Mouse (Mus musculus) forebrain, embryonic 13.5 days (tissue): ENCODE results near the gene Hoxd8. TPM values are rescaled to one million over a fixed set of nuclear protein-coding genes. Genes with fewer than 3 reads are reported as not detected.

Experiments
- ATAC-seq: fragments of 200-750 bp; cut with Nextera tagmentation; 2 replicates; pipeline ENCODE4 v1.8.0; 2017
- H3K27ac ChIP-seq: fragments of 300-500 bp; sonication (generic); 2 replicates; pipeline ENCODE4 v1.5.1; 2015; ENCODE audit warnings: inconsistent platforms, mild to moderate bottlenecking, moderate library complexity
- H3K27me3 ChIP-seq: fragments of 300-500 bp; sonication (generic); 2 replicates; pipeline ENCODE4 v1.6.1; 2015; ENCODE audit warnings: mild to moderate bottlenecking, inconsistent platforms
- H3K36me3 ChIP-seq: fragments of 300-500 bp; sonication (generic); 2 replicates; pipeline ENCODE4 v1.6.1; 2015; ENCODE audit warnings: mild to moderate bottlenecking, inconsistent platforms; ENCODE audit not compliant: poor library complexity, severe bottlenecking
- H3K4me1 ChIP-seq: fragments of 300-500 bp; sonication (generic); 2 replicates; pipeline ENCODE4 v1.6.1; 2015; ENCODE audit warnings: inconsistent platforms
- H3K4me2 ChIP-seq: fragments of 300-500 bp; sonication (generic); 2 replicates; pipeline ENCODE4 v1.6.1; 2015; ENCODE audit warnings: inconsistent platforms, mild to moderate bottlenecking, moderate library complexity
- H3K4me3 ChIP-seq: fragments of 300-500 bp; sonication (generic); 2 replicates; pipeline ENCODE4 v1.5.1; 2015; ENCODE audit warnings: mild to moderate bottlenecking, inconsistent platforms
- H3K9ac ChIP-seq: fragments of 300-500 bp; sonication (generic); 2 replicates; pipeline ENCODE4 v1.6.1; 2015; ENCODE audit warnings: mild to moderate bottlenecking, inconsistent platforms
- H3K9me3 ChIP-seq: fragments of 300-500 bp; sonication (generic); replicated peaks from 2 replicates; pipeline ENCODE4 v1.6.1; 2016; ENCODE audit warnings: inconsistent platforms
- WGBS: fragments of 180-500 bp; shearing (Covaris S2); methylation state at CpG from one replicate; pipeline ENCODE4 v1.1.7; 2015; 5-methylcytosine and 5-hydroxymethylcytosine counted together
- polyA plus RNA-seq: library from polyadenylated mRNA; unstranded; fragments of >200 nt; fragmentation: Nextera tagmentation; extraction: Ambion mirVana; gene quantifications from 2 replicates; pipeline ENCODE4 v1.2.1, GENCODE M21; 2015

Hoxd8 gene
- polyA plus RNA-seq, 1 experiment from 2014 or later = not detected

GRCm38 (mm10) chr2:74671847-74672246 lies 32.6 kb upstream of the Hoxd8 start:
- H3K9me3 ChIP-seq = no peaks in the 10 kb centered on the region
- H3K4me2 ChIP-seq = no peak overlapping the region
- no peak overlapping the region for H3K4me3 ChIP-seq
- 5% methylated on average over 5 of the region's 5 CpGs for WGBS
- peaks cover 99% of the 10 kb centered on the region for H3K27me3 ChIP-seq
- ATAC-seq = no peak
- peaks cover 14% of the 10 kb centered on the region for H3K4me1 ChIP-seq
- H3K36me3 ChIP-seq = no peaks in the 10 kb centered on the region
- H3K27ac ChIP-seq = no peak overlapping the region
- no peak overlapping the region for H3K9ac ChIP-seq

DNA sequence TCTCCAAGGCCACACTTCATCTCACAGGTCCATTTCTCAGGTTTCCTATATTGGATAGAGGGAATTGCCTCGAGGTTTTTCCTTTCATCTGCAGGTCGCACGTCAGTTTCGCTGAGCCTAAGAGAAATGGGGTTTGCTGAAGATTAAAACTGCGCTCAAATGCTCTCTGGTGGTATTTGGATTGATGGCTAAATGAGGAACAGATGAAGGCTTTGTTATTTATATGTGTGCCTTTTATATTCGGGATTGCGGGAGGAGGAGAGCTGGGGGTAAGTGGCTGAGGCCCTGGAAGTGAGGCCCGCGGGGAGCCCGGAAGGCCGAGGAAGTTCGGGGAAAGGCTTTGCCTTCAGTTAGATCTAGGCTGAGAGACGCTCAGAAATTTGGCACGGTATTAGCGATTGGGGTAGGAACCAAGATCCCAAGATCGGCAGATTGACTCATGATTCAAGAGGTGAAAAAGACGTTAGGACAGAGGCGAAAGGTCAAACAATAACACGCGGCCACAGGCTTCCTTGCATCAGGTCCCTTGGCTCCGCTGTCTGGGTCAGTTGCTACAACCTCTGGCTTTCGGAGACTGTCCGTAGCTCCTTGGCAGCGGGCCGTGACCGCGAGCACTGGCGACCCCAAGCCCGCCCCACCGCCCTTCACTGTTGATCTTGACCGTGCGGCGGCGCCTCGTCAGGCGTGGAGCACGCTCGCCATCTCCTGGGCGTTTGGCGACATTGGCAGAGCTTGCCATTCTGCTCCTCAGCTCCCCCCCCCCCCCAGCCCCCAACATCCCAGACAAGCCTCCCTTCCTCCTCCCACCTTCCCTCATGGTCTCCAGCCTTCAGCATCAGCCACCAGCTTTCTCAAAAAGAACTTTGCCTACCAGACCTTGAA lies 31.7 kb upstream of the Hoxd8 start:
- peak overlapping the region; percentile 52 for H3K4me2 ChIP-seq
- peaks cover 14% of the 10 kb centered on the region for H3K4me1 ChIP-seq
- H3K27ac ChIP-seq = no peak overlapping the region
- 0 out of 2 replicates have a peak overlapping the region, but pooled peaks have one; percentile 8 for H3K4me3 ChIP-seq
- WGBS = 1% methylated on average over 38 of the region's 40 CpGs
- no peak overlapping the region for H3K9ac ChIP-seq
- no peaks in the 10 kb centered on the region for H3K36me3 ChIP-seq
- peak; percentile 41 for ATAC-seq
- peaks cover 99% of the 10 kb centered on the region for H3K27me3 ChIP-seq
- H3K9me3 ChIP-seq = no peaks in the 10 kb centered on the region

DNA sequence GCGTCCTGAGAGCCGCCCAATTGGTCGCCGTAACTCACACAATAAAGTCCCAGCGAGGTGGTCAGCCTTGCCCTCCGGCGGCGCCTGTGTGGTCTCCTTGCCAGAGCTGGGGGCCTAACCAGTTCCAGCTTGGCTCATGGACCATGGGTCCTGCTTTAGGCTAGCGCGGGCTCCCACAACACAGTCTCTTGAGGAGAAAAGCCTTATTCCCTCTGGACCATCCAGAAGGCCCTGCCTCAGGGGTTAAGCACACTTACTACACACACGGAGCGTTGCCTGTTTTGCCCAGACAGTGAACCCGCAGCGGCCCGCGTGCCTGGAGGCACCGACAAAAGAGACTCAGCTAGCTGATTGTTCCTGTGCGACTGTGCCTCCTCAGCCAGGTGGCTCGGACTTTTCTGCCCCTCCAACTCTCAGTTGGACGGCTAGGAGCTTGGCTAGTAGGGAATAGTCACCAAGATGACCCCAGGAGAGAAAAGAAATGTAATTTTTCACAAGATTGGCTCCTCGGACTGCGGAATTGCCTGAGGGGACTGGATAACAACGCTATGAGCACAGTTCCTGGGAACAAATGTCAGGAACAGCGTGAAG lies 30.5 kb upstream of the Hoxd8 start:
- H3K4me2 ChIP-seq = no peak overlapping the region
- H3K36me3 ChIP-seq = no peaks in the 10 kb centered on the region
- peaks cover 5% of the 10 kb centered on the region for H3K4me1 ChIP-seq
- H3K27me3 ChIP-seq = peaks cover 99% of the 10 kb centered on the region
- no peak overlapping the region for H3K9ac ChIP-seq
- no peak overlapping the region for H3K27ac ChIP-seq
- no peak overlapping the region for H3K4me3 ChIP-seq
- no peaks in the 10 kb centered on the region for H3K9me3 ChIP-seq
- ATAC-seq = no peak
- 1% methylated on average over 24 of the region's 24 CpGs for WGBS

DNA sequence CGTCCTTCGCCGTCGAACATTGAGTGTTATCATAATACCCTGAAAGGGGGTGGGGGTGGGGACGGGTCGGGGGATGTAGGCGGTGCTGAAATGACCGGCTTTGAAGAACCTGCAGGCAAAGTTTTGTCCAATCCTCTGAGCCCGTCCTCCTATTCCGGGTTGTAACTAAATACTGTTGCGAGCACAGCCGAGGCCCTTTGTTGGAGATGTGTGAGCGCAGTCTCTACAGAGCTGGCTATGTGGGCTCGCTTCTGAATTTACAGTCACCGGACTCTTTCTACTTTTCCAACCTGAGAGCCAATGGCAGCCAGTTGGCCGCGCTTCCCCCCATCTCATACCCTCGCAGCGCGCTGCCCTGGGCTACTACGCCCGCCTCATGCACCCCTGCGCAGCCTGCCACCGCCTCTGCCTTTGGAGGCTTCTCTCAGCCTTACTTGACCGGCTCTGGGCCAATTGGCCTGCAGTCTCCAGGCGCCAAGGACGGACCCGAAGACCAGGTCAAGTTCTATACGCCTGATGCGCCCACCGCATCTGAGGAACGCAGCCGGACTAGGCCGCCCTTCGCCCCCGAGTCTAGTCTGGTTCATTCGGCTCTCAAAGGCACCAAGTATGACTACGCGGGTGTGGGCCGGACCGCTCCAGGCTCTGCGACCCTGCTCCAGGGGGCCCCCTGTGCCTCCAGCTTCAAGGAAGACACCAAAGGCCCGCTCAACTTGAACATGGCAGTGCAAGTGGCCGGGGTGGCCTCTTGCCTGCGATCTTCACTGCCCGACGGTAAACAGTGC lies 29.3 kb upstream of the Hoxd8 start, which contains the start of gene Hoxd12:
Gene Hoxd12 (plus strand): TSS at position 133 of the 785 bp plus-strand sequence.
- Histone ChIP-seq H3K4me3 (no peak within 1 kb of the TSS), H3K4me2 (no peak within 1 kb of the TSS), H3K36me3 (no peaks in the 10 kb centered on the region), H3K9me3 (no peaks in the 10 kb centered on the region), H3K27ac (no peak within 1 kb of the TSS), H3K4me1 (peaks cover 5% of the 10 kb centered on the region), H3K27me3 (peaks cover 99% of the 10 kb centered on the region), H3K9ac (no peak within 1 kb of the TSS)
- no peak for ATAC-seq
- 2% methylated on average over 47 of the region's 47 CpGs for WGBS

DNA sequence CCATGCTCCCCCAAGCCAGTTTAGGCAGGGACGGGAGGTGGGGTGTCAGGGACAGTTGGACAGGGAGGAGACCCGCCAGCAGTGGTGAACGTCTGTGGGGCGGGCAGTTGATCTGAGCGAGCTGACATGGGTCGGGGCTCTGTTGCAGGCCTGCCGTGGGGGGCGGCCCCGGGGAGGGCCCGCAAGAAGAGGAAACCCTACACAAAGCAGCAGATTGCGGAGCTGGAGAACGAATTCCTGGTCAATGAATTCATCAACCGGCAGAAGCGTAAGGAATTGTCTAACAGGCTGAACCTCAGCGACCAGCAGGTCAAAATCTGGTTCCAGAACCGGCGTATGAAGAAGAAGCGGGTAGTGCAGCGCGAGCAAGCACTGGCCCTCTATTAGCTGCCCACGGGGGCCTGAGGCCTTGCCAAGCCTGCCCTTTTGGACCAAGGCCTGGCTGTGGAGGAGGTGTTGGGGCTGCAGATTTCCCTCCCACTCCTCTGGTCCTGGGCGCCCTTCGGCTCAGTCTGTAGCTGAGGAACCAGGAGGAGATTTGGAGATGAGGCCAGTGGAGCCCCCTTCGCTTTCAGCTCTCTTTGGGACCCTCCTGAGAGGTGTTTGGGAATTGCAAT lies 28.6 kb upstream of the Hoxd8 start:
- H3K4me3 ChIP-seq = no peak overlapping the region
- H3K9me3 ChIP-seq = no peaks in the 10 kb centered on the region
- H3K4me1 ChIP-seq = peaks cover 5% of the 10 kb centered on the region
- H3K9ac ChIP-seq = no peak overlapping the region
- no peak for ATAC-seq
- peaks cover 100% of the 10 kb centered on the region for H3K27me3 ChIP-seq
- H3K27ac ChIP-seq = no peak overlapping the region
- 3% methylated on average over 24 of the region's 24 CpGs for whole genome bisulfite sequencing
- H3K36me3 ChIP-seq = no peaks in the 10 kb centered on the region
- H3K4me2 ChIP-seq = no peak overlapping the region

DNA sequence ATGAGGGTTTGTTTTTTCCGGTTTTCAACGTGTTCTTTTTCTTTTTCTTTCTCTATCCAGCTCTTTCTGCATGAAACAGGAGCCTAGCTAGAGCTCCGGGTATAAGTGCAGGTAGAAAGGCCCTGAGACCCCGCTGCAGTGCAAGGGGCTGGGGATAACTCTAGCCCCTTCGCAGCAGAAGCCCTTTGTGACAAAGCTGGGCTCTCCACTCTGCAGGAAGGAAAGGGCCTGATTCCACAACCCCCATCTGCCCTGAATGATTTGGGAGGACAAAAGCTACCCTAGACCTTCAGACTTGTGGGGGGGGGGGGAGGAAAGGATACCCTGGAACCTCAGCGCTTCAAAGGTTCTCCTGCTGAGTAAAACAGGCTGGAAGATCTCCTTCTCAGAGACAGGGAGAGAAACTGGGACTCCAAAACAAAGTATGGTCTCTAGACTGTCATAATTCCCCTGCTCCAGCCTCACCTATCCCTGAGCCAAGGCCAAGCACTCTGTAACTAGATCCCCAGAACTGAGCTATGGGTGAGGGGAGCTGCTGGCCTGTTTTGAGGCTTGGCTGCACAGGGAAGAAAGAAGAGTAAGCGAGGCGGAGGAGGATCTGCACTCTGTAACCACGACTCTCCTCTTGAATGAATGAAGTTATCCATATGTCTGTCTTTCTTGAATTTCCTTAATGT lies 27.9 kb upstream of the Hoxd8 start:
- no peak overlapping the region for H3K9ac ChIP-seq
- peaks cover 5% of the 10 kb centered on the region for H3K4me1 ChIP-seq
- H3K4me2 ChIP-seq = no peak overlapping the region
- H3K27me3 ChIP-seq = peaks cover 100% of the 10 kb centered on the region
- no peak for ATAC-seq
- H3K4me3 ChIP-seq = no peak overlapping the region
- H3K27ac ChIP-seq = no peak overlapping the region
- 1% methylated on average over 9 of the region's 9 CpGs for WGBS
- no peaks in the 10 kb centered on the region for H3K36me3 ChIP-seq
- no peaks in the 10 kb centered on the region for H3K9me3 ChIP-seq

- WGBS = 8% methylated on average over 2 of the region's 2 CpGs
Measured at GRCm38 (mm10) chr2:74677106-74677505, 27.3 kb upstream of the Hoxd8 start.

DNA sequence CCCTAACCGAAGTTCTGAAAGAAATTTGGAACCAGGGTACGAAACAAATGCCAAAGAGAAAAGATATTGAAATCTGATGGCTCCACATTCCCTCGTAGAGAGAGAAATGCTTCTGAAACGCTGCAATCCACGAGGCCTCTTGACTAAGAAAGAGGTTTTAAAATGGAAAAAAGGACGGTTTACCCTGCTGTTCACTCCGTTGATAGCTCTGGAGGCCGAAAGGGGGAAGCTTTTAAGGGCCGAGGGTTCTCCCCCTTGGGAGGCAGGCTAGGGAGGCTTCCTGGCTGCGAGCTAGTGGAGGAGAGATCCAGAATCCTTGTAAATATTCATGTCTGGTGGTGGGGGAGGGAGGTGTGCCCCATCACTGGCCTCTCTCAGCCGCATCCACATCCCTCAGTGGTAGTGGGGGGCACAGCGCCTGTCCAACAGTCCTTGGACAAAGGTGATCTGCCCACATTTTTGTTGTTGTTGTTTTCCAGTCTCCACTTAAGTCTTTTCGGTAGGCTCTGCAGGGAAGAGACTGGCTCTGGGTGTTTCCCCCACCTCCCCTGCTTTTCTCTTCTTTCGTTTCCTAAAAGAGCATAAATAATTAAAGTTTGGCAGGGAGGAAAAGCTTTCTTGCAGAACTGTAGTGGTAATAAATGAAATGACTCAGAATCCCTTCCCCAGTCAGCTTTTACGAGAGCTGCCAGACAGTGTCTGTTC lies 25.4 kb upstream of the Hoxd8 start, which contains the start of gene Hoxd11:
Gene Hoxd11 (plus strand): TSS at position 667 of the 705 bp plus-strand sequence.
- H3K9me3 ChIP-seq = no peaks in the 10 kb centered on the region
- peaks cover 100% of the 10 kb centered on the region for H3K27me3 ChIP-seq
- H3K36me3 ChIP-seq = no peaks in the 10 kb centered on the region
- H3K4me3 ChIP-seq = no peak within 1 kb of the TSS
- peaks cover 13% of the 10 kb centered on the region for H3K4me1 ChIP-seq
- ATAC-seq = no peak
- WGBS = 1% methylated on average over 15 of the region's 15 CpGs
- no peak within 1 kb of the TSS for H3K9ac ChIP-seq
- H3K27ac ChIP-seq = no peak within 1 kb of the TSS
- no peak within 1 kb of the TSS for H3K4me2 ChIP-seq

More at GRCm38 (mm10) chr2:74677106-74677505, 27.3 kb upstream of the Hoxd8 start:
- H3K4me1 ChIP-seq = peaks cover 9% of the 10 kb centered on the region
- H3K36me3 ChIP-seq = no peaks in the 10 kb centered on the region
- H3K27me3 ChIP-seq = peaks cover 100% of the 10 kb centered on the region
- no peaks in the 10 kb centered on the region for H3K9me3 ChIP-seq
- H3K4me3 ChIP-seq = no peak overlapping the region
- H3K27ac ChIP-seq = no peak overlapping the region
- no peak overlapping the region for H3K4me2 ChIP-seq
- no peak for ATAC-seq
- no peak overlapping the region for H3K9ac ChIP-seq

DNA sequence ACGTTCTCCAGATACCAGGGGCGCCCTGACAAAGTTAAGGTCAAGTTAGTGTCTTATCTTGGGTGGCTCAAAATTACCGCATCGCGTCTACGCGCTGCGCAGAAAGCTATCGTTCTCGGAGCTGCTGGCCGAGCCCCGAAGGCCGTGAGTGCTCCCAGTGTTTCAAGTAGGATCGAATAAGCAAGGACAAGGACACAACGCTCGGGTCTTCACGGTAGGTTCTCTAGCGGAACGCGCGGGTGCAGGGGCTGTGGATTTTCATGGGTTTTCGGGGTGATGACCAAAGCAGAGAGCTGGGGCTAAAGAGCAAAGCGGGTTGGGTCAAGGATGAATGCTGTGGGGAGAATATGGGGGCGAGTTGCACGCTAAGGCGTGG lies 24.8 kb upstream of the Hoxd8 start:
- 1% methylated on average over 25 of the region's 26 CpGs for WGBS
- H3K9me3 ChIP-seq = no peaks in the 10 kb centered on the region
- H3K4me2 ChIP-seq = no peak overlapping the region

DNA sequence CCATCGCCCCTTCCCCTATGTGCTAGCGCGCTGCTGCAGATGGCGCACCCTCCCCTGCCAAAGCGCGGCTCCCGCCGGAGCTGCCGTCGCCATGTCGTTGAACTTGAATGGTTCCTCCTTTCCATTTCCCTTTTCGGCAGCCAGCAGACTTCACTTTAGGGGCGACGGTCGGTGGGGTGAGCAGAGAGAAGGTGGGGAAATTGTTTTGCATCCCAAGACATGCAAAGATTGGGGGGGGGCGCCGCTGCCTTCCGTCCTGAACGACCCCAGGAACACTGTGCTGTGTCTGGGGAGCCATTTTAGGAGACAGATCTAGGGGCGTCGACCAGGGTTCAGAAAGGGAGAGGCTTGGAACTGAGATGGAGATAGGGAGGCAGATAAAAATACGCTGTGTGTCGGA lies 24.4 kb upstream of the Hoxd8 start:
- Histone ChIP-seq H3K9me3 (no peaks in the 10 kb centered on the region), H3K4me1 (peaks cover 13% of the 10 kb centered on the region), H3K27ac (no peak overlapping the region), H3K4me2 (no peak overlapping the region), H3K36me3 (no peaks in the 10 kb centered on the region), H3K27me3 (peaks cover 100% of the 10 kb centered on the region), H3K4me3 (no peak overlapping the region), H3K9ac (no peak overlapping the region)
- no peak for ATAC-seq
- under 1% methylated on average over 22 of the region's 23 CpGs for WGBS

More for the DNA sequence above, 24.8 kb upstream of the Hoxd8 start:
- Histone ChIP-seq H3K4me3 (no peak overlapping the region), H3K9ac (no peak overlapping the region), H3K36me3 (no peaks in the 10 kb centered on the region), H3K27ac (no peak overlapping the region), H3K27me3 (peaks cover 100% of the 10 kb centered on the region), H3K4me1 (peaks cover 13% of the 10 kb centered on the region)
- no peak for ATAC-seq
